Mouse (Mus musculus) yolk sac, embryonic 10.5 days (tissue): ENCODE measurements around the gene Tmem198b.

Experiments used
- DNase-seq: peaks from one replicate; pipeline ENCODE4 v3.0.0-alpha.2; 2017; ENCODE audit warnings: low spot score

Gene Tmem198b

GRCm38 (mm10) chr10:128801981-128802495, 2.1 kb downstream of the Tmem198b start:
- DNase-seq: no peak

GRCm38 (mm10) chr10:128798676-128799075, 5.5 kb downstream of the Tmem198b start:
- DNase-seq: no peak

GRCm38 (mm10) chr10:128795581-128795980, 8.6 kb downstream of the Tmem198b start:
- no peak for DNase-seq

- no peak for DNase-seq
These were observed 9.8 kb downstream of the Tmem198b start for GRCm38 (mm10) chr10:128794391-128794790.

- no peak for DNase-seq
These were observed 10.9 kb downstream of the Tmem198b start for GRCm38 (mm10) chr10:128793258-128793657.

GRCm38 (mm10) chr10:128792041-128792440, 12.1 kb downstream of the Tmem198b start:
- DNase-seq: no peak

- no peak for DNase-seq
These were observed 13.6 kb downstream of the Tmem198b start, which contains the start of gene Mmp19 for GRCm38 (mm10) chr10:128790398-128791124. Gene Mmp19, plus strand, starts transcription at chr10:128790910.

- no peak for DNase-seq
These were observed 24.0 kb downstream of the Tmem198b start for GRCm38 (mm10) chr10:128780200-128780599.

- DNase-seq: peak; percentile 40
These were observed 25.0 kb downstream of the Tmem198b start for GRCm38 (mm10) chr10:128779011-128779795.

GRCm38 (mm10) chr10:128778441-128778840, 25.7 kb downstream of the Tmem198b start:
- DNase-seq: no peak

GRCm38 (mm10) chr10:128773685-128774084, 30.5 kb downstream of the Tmem198b start:
- DNase-seq: no peak

- DNase-seq: no peak
These were observed 31.3 kb downstream of the Tmem198b start for GRCm38 (mm10) chr10:128772895-128773294.
